Mouse (Mus musculus) myocyte (in vitro differentiated cells): ENCODE results near the gene Arid4a. TPM values are rescaled to one million over a fixed set of nuclear protein-coding genes. Genes with fewer than 3 reads are reported as not detected.

Experiments used
- H3K27me3 ChIP-seq: one replicate; pipeline ENCODE4 v1.6.1; 2011; ENCODE audit not compliant: control insufficient read depth, insufficient read depth, insufficient read length
- H3K36me3 ChIP-seq: one replicate; pipeline ENCODE4 v1.6.1; 2011; ENCODE audit not compliant: control insufficient read depth, insufficient read depth
- H3K4me2 ChIP-seq: one replicate; pipeline ENCODE4 v1.6.1; 2011; ENCODE audit warnings: low read depth, control low read depth
- H3K4me3 ChIP-seq: one replicate; pipeline ENCODE4 v1.5.1; 2011; ENCODE audit warnings: mild to moderate bottlenecking, control low read depth, moderate library complexity
- H3K79me2 ChIP-seq: one replicate; pipeline ENCODE4 v1.6.1; 2011; ENCODE audit not compliant: control insufficient read depth, insufficient read depth
- H3ac ChIP-seq: one replicate; pipeline ENCODE4 v1.6.1; 2011; ENCODE audit not compliant: control insufficient read depth, insufficient read length
- CEBPB ChIP-seq: IDR thresholded peaks from 2 replicates; pipeline ENCODE4 v1.6.1; 2011; ENCODE audit warnings: mild to moderate bottlenecking, moderate library complexity; ENCODE audit not compliant: poor library complexity, insufficient read depth, severe bottlenecking
- E2F4 ChIP-seq: IDR thresholded peaks from one replicate; pipeline ENCODE4 v1.6.1; 2011; ENCODE audit warnings: mild to moderate bottlenecking, control low read depth, moderate library complexity; ENCODE audit not compliant: insufficient read depth
- MAX ChIP-seq: IDR thresholded peaks from one replicate; pipeline ENCODE4 v1.6.1; 2011; ENCODE audit warnings: low read depth, mild to moderate bottlenecking, control low read depth
- MYOD1 ChIP-seq, 3 experiments: IDR thresholded peaks; one replicate each; pipeline ENCODE4 v1.6.1; 2011; ENCODE audit warnings: control low read depth in 2 of 3, low read depth in 2 of 3, mild to moderate bottlenecking in 2 of 3, moderate library complexity in 1 of 3; ENCODE audit not compliant: insufficient read length in 2 of 3, control insufficient read depth in 1 of 3
- MYOG ChIP-seq, 3 experiments: IDR thresholded peaks; one replicate each; pipeline ENCODE4 v1.6.1; 2011; ENCODE audit warnings: control low read depth in 2 of 3, low read depth in 2 of 3, mild to moderate bottlenecking in 2 of 3; ENCODE audit not compliant: insufficient read length in 2 of 3, control insufficient read depth in 1 of 3, insufficient read depth in 1 of 3
- POLR2A ChIP-seq: IDR thresholded peaks from one replicate; pipeline ENCODE4 v1.6.1; 2011; ENCODE audit warnings: low read depth, mild to moderate bottlenecking, control low read depth, moderate library complexity; ENCODE audit not compliant: insufficient read length
- POLR2AphosphoS2 ChIP-seq: IDR thresholded peaks from one replicate; pipeline ENCODE4 v1.6.1; 2011; ENCODE audit warnings: low read depth, control low read depth; ENCODE audit not compliant: insufficient read length
- REST ChIP-seq: IDR thresholded peaks from one replicate; pipeline ENCODE4 v1.6.1; 2011; ENCODE audit warnings: mild to moderate bottlenecking, control low read depth, moderate library complexity; ENCODE audit not compliant: insufficient read depth, insufficient read length
- SRF ChIP-seq: IDR thresholded peaks from one replicate; pipeline ENCODE4 v1.6.1; 2011; ENCODE audit warnings: low read depth; ENCODE audit not compliant: control insufficient read depth, insufficient read length
- TCF12 ChIP-seq: IDR thresholded peaks from one replicate; pipeline ENCODE4 v1.6.1; 2011; ENCODE audit warnings: mild to moderate bottlenecking, control low read depth; ENCODE audit not compliant: poor library complexity, insufficient read depth, severe bottlenecking
- TCF3 ChIP-seq: IDR thresholded peaks from one replicate; pipeline ENCODE4 v1.6.1; 2011; ENCODE audit warnings: low read depth, control low read depth; ENCODE audit not compliant: insufficient read length
- USF1 ChIP-seq: IDR thresholded peaks from one replicate; pipeline ENCODE4 v1.6.1; 2011; ENCODE audit warnings: low read depth, mild to moderate bottlenecking, control low read depth, moderate library complexity
- polyA plus RNA-seq: library from polyadenylated mRNA; unstranded; fragments of >200 nt; fragmentation: generic; extraction: Trizol; gene quantifications from one replicate; pipeline ENCODE4 v1.2.1, GENCODE M21; 2012; ENCODE audit warnings: missing spikeins

The Arid4a gene
- polyA plus RNA-seq, 1 experiment: 1.7 TPM

DNA sequence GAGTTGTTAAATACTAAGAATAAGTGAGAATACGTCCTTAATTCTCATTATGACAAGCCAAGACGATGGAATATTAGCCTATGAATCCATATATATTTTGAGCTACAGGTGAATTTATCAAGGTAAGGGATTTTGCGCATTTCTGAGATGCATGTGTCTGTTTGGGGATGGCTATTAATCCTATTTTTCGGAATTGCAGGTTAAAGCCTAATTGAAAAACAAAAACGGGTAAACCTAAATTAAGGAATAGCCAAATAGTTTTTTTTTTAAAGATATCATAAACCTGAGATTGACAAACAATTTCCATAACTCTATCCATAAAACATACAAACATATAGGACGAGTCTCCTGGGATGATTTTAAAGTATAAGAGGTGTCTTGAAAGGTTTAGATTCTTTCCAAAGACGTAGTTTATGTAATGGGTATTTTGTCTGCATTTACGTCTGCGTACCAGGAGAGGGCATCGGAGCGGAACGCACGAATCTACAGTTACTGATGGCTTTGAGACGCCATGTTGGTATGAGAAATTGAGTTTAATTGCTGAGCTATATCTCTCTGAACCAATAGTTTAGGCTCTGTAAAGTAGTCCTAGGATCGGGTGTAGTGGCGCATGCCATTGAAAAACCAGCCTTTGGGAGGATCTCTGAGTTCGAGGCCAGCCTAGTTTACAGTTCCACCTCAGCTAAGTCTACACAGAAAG, 46.2 kb upstream of the Arid4a start:
- TF ChIP-seq REST: no peak
- no peak for TF ChIP-seq USF1
- TF ChIP-seq MAX: no peak
- TF ChIP-seq TCF3: no peak
- TF ChIP-seq SRF: no peak
- peak overlapping the region; percentile 49 for H3K4me3 ChIP-seq
- no peak overlapping the region for H3ac ChIP-seq
- H3K36me3 ChIP-seq: no peaks in the 10 kb centered on the region
- H3K4me2 ChIP-seq: peak overlapping the region; percentile 89
- H3K79me2 ChIP-seq: no peaks in the 10 kb centered on the region
- no peaks in the 10 kb centered on the region for H3K27me3 ChIP-seq

DNA sequence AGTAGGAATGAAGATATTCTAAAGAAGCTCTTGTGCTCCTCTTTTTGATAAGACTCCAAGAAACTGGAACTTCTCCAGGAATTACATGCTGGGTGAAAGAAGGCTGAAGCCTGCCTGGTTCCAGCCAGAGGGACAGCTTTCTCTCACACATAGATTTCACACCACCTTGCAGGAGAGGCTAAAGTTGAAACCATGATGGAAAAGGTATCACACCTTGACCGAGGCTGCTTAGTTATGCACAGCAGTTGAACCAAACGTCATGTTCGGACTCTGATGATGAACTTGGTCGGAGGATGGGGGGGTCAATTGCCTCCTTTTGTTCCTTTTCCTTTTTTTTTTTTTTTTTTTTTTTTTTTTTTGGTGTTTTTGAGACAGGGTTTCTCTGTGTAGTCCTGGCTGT, 42.0 kb upstream of the Arid4a start:
- peak overlapping the region; percentile 60 for H3K4me2 ChIP-seq
- no peaks in the 10 kb centered on the region for H3K36me3 ChIP-seq
- TF ChIP-seq SRF (no peak), MYOD1 (IDR thresholded peaks at IDR 0.05; ENCODE audit: control insufficient read depth in 1 of 3, insufficient read length in 2 of 3, low read depth in 2 of 3) (no peak), TCF3 (no peak), CEBPB (no peak), TCF12 (no peak), REST (no peak), E2F4 (no peak), MYOG (IDR thresholded peaks at IDR 0.05; ENCODE audit: control insufficient read depth in 1 of 3, insufficient read depth in 1 of 3, insufficient read length in 2 of 3, low read depth in 2 of 3) (no peak), POLR2A (no peak), POLR2AphosphoS2 (no peak), MAX (no peak), USF1 (no peak)
- H3ac ChIP-seq: no peak overlapping the region
- H3K79me2 ChIP-seq: peaks cover 40% of the 10 kb centered on the region
- no peaks in the 10 kb centered on the region for H3K27me3 ChIP-seq
- H3K4me3 ChIP-seq: peak overlapping the region; percentile 81

DNA sequence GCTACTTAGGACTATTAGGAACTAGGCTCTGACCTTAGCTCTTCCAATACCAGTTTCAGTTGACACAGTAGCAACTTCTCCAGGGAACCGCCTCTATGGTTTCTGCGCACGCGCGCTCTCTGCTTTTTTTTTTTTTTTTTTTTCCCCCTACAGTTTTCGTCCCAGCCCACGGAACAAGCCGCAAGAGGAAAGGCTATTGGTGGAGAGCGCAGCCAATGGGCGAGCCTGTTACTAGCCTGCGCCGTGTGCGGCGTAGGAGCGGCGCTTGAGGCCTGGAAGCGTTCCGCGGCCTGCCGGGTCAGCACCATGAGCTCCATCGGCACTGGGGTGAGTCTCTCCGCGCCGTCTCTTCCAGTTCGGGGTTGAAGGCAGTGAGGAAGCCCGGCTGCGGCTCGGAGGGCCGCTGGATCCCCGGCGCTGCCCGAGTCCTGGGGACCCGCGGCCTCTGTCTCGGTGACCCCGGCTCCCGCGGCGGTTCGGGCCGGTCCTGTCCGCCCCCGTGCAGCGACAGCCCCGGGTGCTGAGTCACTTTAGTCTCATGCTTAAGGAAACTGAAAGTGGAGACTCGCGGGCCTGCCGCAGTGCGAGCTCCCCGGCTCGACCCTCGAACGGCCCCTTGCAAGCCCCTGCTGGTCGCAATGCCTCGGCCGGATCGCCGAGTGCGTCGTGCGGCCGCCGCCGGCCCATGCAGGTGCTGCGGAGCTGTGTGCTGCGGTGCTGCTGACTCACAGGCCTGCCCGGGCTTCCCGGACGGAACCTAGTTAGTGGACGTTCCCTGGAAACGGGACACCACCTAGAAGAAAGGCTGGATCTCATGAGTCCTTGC, 41.1 kb upstream of the Arid4a start, which contains the start of gene Psma3:
Gene Psma3 (plus strand): TSS at position 181 of the 826 bp plus-strand sequence.
- peak within 1 kb of the TSS; percentile 77 for H3ac ChIP-seq
- H3K36me3 ChIP-seq: no peaks in the 10 kb centered on the region
- peak within 1 kb of the TSS; percentile 81 for H3K4me3 ChIP-seq
- H3K79me2 ChIP-seq: peaks cover 49% of the 10 kb centered on the region
- no peak for TF ChIP-seq TCF12
- TF ChIP-seq MYOG (IDR thresholded peaks at IDR 0.05; ENCODE audit: control insufficient read depth in 1 of 3, insufficient read depth in 1 of 3, insufficient read length in 2 of 3, low read depth in 2 of 3): peak in 1 of 3 experiments; percentile 4
- TF ChIP-seq POLR2A: peak; percentile 86
- TF ChIP-seq USF1: no peak
- TF ChIP-seq SRF: no peak
- peak in 1 of 3 experiments; percentile 50 for TF ChIP-seq MYOD1 (IDR thresholded peaks at IDR 0.05; ENCODE audit: control insufficient read depth in 1 of 3, insufficient read length in 2 of 3, low read depth in 2 of 3)
- peak; percentile 92 for TF ChIP-seq POLR2AphosphoS2
- H3K27me3 ChIP-seq: no peaks in the 10 kb centered on the region
- peak within 1 kb of the TSS; percentile 97 for H3K4me2 ChIP-seq

DNA sequence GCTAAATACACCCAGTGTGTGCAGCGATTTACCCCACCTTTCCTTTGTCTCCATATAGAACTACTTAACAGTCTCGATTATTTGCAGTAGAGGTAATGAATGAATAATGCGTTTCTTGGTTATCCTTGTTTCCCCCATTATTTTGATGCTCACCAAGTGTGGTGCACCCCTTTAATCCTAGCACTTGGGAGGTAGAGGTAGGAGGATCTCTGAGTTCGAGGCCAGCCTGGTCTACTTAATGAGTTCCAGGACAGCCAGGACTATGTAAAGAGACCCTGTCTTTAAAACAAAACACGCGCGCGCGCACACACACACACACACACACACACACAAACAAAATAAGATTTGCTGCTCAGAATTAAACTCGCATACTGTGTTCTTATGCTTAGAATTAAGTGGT, 40.4 kb upstream of the Arid4a start:
- Histone ChIP-seq H3ac (peak overlapping the region; percentile 77), H3K79me2 (peaks cover 56% of the 10 kb centered on the region)

More for the DNA sequence above, 40.4 kb upstream of the Arid4a start:
- peak overlapping the region; percentile 97 for H3K4me2 ChIP-seq
- H3K36me3 ChIP-seq: no peaks in the 10 kb centered on the region
- TF ChIP-seq REST (no peak), MYOG (IDR thresholded peaks at IDR 0.05; ENCODE audit: control insufficient read depth in 1 of 3, insufficient read depth in 1 of 3, insufficient read length in 2 of 3, low read depth in 2 of 3) (no peak), TCF3 (no peak), TCF12 (no peak), MAX (no peak), POLR2A (no peak), E2F4 (no peak), MYOD1 (IDR thresholded peaks at IDR 0.05; ENCODE audit: control insufficient read depth in 1 of 3, insufficient read length in 2 of 3, low read depth in 2 of 3) (no peak), USF1 (no peak), SRF (no peak), POLR2AphosphoS2 (no peak), CEBPB (no peak)
- H3K4me3 ChIP-seq: peak overlapping the region; percentile 81
- H3K27me3 ChIP-seq: no peaks in the 10 kb centered on the region
